Mouse (Mus musculus) forebrain, embryonic 13.5 days (tissue): Measurements from ENCODE around the gene Kcnk10. TPM values are rescaled to one million over a fixed set of nuclear protein-coding genes. Genes with fewer than 3 reads are reported as not detected.

Experiments
- ATAC-seq: fragments of 200-750 bp; cut with Nextera tagmentation; 2 replicates; pipeline ENCODE4 v1.8.0; 2017
- H3K27ac ChIP-seq: fragments of 300-500 bp; sonication (generic); 2 replicates; pipeline ENCODE4 v1.5.1; 2015; ENCODE audit warnings: inconsistent platforms, mild to moderate bottlenecking, moderate library complexity
- H3K27me3 ChIP-seq: fragments of 300-500 bp; sonication (generic); 2 replicates; pipeline ENCODE4 v1.6.1; 2015; ENCODE audit warnings: mild to moderate bottlenecking, inconsistent platforms
- H3K36me3 ChIP-seq: fragments of 300-500 bp; sonication (generic); 2 replicates; pipeline ENCODE4 v1.6.1; 2015; ENCODE audit warnings: mild to moderate bottlenecking, inconsistent platforms; ENCODE audit not compliant: poor library complexity, severe bottlenecking
- H3K4me1 ChIP-seq: fragments of 300-500 bp; sonication (generic); 2 replicates; pipeline ENCODE4 v1.6.1; 2015; ENCODE audit warnings: inconsistent platforms
- H3K4me2 ChIP-seq: fragments of 300-500 bp; sonication (generic); 2 replicates; pipeline ENCODE4 v1.6.1; 2015; ENCODE audit warnings: inconsistent platforms, mild to moderate bottlenecking, moderate library complexity
- H3K4me3 ChIP-seq: fragments of 300-500 bp; sonication (generic); 2 replicates; pipeline ENCODE4 v1.5.1; 2015; ENCODE audit warnings: mild to moderate bottlenecking, inconsistent platforms
- H3K9ac ChIP-seq: fragments of 300-500 bp; sonication (generic); 2 replicates; pipeline ENCODE4 v1.6.1; 2015; ENCODE audit warnings: mild to moderate bottlenecking, inconsistent platforms
- H3K9me3 ChIP-seq: fragments of 300-500 bp; sonication (generic); replicated peaks from 2 replicates; pipeline ENCODE4 v1.6.1; 2016; ENCODE audit warnings: inconsistent platforms
- WGBS: fragments of 180-500 bp; shearing (Covaris S2); methylation state at CpG from one replicate; pipeline ENCODE4 v1.1.7; 2015; 5-methylcytosine and 5-hydroxymethylcytosine counted together
- polyA plus RNA-seq: library from polyadenylated mRNA; unstranded; fragments of >200 nt; fragmentation: Nextera tagmentation; extraction: Ambion mirVana; gene quantifications from 2 replicates; pipeline ENCODE4 v1.2.1, GENCODE M21; 2015

Gene Kcnk10
- polyA plus RNA-seq, 1 experiment from 2014 or later: 50.9 TPM

DNA sequence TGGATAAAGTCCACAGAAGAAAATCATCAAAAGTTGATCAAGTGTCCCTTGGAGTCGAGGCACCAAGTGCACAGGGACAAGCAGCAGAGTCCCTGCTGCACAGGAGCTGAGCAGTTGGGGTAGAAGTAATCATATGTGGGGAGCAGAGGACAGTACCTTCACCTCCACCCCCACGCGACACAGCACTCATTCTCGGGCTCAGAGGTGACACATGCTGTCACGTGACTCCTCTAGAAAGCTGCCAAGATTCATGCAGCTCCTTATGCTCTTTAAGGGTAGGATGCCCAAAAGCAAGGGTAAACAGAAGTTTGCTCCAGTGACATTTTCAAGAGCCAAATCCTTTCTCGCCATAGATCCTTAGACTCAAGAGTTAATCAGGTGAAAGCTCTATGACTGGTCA lies 42.1 kb downstream of the Kcnk10 start:
- H3K36me3 ChIP-seq: peaks cover 60% of the 10 kb centered on the region
- ATAC-seq: 0 out of 2 replicates have a peak, but pooled peaks have one; percentile 33
- no peak overlapping the region for H3K4me3 ChIP-seq
- no peak overlapping the region for H3K27ac ChIP-seq
- H3K9me3 ChIP-seq: no peaks in the 10 kb centered on the region
- no peaks in the 10 kb centered on the region for H3K27me3 ChIP-seq
- peaks cover 7% of the 10 kb centered on the region for H3K4me1 ChIP-seq
- WGBS: 90% methylated on average over 6 of the region's 6 CpGs
- H3K4me2 ChIP-seq: no peak overlapping the region
- no peak overlapping the region for H3K9ac ChIP-seq

DNA sequence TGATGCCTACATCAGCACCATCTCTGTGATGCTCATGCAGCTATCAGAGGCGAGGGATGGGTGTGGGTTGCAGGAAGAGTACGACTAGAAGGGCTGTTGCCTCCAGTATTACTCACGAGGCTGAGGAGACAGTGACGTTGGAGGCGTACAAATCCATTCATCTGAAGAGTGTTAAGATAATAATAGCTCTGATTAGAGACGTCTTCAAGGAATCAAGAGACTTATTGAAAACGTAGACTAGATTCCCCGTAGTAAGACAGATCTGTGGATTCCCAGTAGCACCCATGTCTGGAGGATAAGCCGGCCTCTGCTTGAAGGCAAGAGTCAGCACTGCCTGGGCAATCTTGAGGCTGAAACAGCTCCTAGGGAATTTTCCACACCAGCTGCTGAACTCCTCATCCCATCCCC lies 42.6 kb downstream of the Kcnk10 start:
- no peaks in the 10 kb centered on the region for H3K27me3 ChIP-seq
- WGBS: 86% methylated on average over 9 of the region's 9 CpGs
- H3K27ac ChIP-seq: no peak overlapping the region
- no peak overlapping the region for H3K4me3 ChIP-seq
- H3K4me1 ChIP-seq: peaks cover 12% of the 10 kb centered on the region
- no peak overlapping the region for H3K4me2 ChIP-seq
- no peak overlapping the region for H3K9ac ChIP-seq
- H3K36me3 ChIP-seq: peaks cover 55% of the 10 kb centered on the region
- H3K9me3 ChIP-seq: no peaks in the 10 kb centered on the region
- ATAC-seq: no peak

GRCm38 (mm10) chr12:98528635-98529034 lies 49.5 kb downstream of the Kcnk10 start:
- 0 out of 2 replicates have a peak, but pooled peaks cover 5% of the 10 kb centered on the region for H3K9me3 ChIP-seq
- H3K36me3 ChIP-seq: peaks cover 49% of the 10 kb centered on the region
- H3K4me2 ChIP-seq: no peak overlapping the region
- H3K27me3 ChIP-seq: no peaks in the 10 kb centered on the region
- no peak overlapping the region for H3K27ac ChIP-seq
- 95% methylated on average over 8 of the region's 8 CpGs for WGBS
- ATAC-seq: no peak
- peaks cover 28% of the 10 kb centered on the region for H3K4me1 ChIP-seq
- no peak overlapping the region for H3K4me3 ChIP-seq
- H3K9ac ChIP-seq: no peak overlapping the region

DNA sequence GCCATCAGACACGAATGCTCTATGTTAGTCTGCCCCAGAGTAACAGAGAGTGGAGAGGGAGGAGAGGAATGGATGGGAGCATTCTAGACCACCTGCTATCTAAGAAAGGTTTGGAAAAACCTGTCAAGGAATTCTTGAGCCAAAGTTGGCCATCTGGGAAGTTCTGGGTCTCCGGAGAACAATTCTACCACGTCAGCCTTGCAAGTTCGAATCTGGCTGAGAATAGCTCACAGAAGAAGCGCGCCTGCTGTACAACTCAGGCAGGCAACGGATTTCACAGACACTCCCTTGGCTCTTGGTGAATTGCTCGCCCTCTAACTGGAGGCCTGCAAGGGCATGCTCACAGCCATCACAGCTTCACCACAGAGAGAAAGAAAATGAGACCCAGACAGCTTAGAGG lies 52.7 kb downstream of the Kcnk10 start:
- Histone ChIP-seq H3K4me2 (no peak overlapping the region), H3K4me1 (peaks cover 28% of the 10 kb centered on the region), H3K9me3 (0 out of 2 replicates have a peak, but pooled peaks cover 5% of the 10 kb centered on the region), H3K4me3 (no peak overlapping the region), H3K27ac (peak overlapping the region; percentile 75), H3K36me3 (peaks cover 51% of the 10 kb centered on the region), H3K9ac (no peak overlapping the region), H3K27me3 (no peaks in the 10 kb centered on the region)
- 88% methylated on average over 8 of the region's 8 CpGs for WGBS
- no peak for ATAC-seq

DNA sequence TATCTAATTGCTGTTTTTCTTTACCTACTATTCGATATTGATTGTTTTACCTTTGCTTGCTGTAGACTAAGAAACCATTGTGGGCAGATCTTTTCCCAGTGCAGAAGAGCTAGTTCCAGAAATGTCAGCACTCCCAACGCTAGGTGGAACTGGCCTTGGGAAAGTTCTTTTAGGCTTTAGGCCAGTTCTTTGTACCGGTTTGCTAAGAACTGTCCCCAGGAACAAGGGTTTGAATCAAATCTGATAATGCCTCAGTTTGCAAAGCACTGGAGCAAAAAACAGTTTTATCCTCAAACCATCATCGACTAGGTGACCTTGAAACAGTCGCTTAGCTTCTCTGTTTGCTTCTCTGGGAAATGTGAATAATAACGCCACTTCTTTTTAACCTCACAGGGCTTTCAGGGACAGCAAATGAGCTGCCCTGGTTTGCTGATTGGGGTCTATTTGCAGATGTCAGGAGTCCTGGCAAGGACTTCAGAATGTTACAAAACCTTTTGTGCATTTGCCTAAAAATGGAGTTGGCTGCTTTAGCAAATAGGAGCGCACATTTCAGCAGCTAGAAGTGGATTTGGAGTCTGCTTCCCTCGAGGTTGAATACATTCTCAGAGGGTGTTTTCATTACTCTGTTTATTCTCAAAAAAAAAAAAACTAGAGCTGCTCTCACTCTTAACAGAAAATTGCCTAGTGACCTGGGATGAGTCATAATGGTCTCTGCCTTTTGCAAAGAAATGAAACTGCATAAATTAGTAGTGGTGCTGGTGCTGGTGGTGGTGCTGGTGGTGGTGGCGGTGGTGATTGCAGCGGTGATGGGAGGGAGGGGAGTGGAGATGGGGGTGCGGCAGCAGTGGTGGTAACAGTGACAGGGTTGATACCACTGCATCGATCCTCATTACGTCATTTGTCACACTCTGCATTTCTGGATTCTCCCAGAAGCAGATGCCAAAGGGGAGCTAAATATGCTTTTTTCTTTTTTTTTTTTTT lies 53.5 kb downstream of the Kcnk10 start:
- Histone ChIP-seq H3K36me3 (peaks cover 48% of the 10 kb centered on the region), H3K4me2 (no peak overlapping the region), H3K4me3 (no peak overlapping the region), H3K9ac (no peak overlapping the region), H3K27ac (peak overlapping the region; percentile 75), H3K4me1 (peaks cover 26% of the 10 kb centered on the region), H3K9me3 (0 out of 2 replicates have a peak, but pooled peaks cover 5% of the 10 kb centered on the region), H3K27me3 (no peaks in the 10 kb centered on the region)
- peak; percentile 61 for ATAC-seq
- WGBS: 40% methylated on average over 13 of the region's 13 CpGs

- ATAC-seq: no peak
- H3K4me1 ChIP-seq: peaks cover 26% of the 10 kb centered on the region
- H3K36me3 ChIP-seq: peaks cover 39% of the 10 kb centered on the region
- 0 out of 2 replicates have a peak overlapping the region, but pooled peaks have one; percentile 14 for H3K27ac ChIP-seq
- H3K4me2 ChIP-seq: no peak overlapping the region
- 0 out of 2 replicates have a peak, but pooled peaks cover 1% of the 10 kb centered on the region for H3K9me3 ChIP-seq
- no peak overlapping the region for H3K4me3 ChIP-seq
- H3K9ac ChIP-seq: no peak overlapping the region
- H3K27me3 ChIP-seq: no peaks in the 10 kb centered on the region
- 87% methylated on average over 4 of the region's 4 CpGs for WGBS
Observed at GRCm38 (mm10) chr12:98521311-98521710, 56.8 kb downstream of the Kcnk10 start.

DNA sequence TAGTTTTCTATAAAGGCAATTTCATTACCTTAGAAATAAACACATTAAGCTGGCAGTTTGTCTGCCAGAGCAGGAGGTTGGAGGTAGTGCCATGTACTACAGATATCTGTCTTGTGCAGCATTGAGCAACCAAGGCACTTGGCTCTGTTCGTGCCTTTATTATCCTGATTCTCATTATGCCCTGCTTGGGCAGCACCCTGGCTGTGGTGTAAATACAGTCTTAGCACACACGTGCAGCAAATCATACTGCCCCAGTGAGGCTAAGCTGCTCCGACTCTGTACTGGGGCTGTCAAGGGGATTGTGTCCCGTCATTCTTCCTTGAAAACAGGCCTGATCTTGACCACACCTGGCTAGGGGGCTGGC lies 57.6 kb downstream of the Kcnk10 start:
- no peak overlapping the region for H3K4me3 ChIP-seq
- 69% methylated on average over 4 of the region's 4 CpGs for WGBS
- H3K4me2 ChIP-seq: no peak overlapping the region
- no peaks in the 10 kb centered on the region for H3K27me3 ChIP-seq
- H3K27ac ChIP-seq: peak overlapping the region; percentile 25; the same call in 1 of the 2 replicates
- peak; percentile 50 for ATAC-seq
- no peaks in the 10 kb centered on the region for H3K9me3 ChIP-seq
- H3K9ac ChIP-seq: no peak overlapping the region
- H3K4me1 ChIP-seq: peaks cover 26% of the 10 kb centered on the region
- H3K36me3 ChIP-seq: peaks cover 31% of the 10 kb centered on the region

DNA sequence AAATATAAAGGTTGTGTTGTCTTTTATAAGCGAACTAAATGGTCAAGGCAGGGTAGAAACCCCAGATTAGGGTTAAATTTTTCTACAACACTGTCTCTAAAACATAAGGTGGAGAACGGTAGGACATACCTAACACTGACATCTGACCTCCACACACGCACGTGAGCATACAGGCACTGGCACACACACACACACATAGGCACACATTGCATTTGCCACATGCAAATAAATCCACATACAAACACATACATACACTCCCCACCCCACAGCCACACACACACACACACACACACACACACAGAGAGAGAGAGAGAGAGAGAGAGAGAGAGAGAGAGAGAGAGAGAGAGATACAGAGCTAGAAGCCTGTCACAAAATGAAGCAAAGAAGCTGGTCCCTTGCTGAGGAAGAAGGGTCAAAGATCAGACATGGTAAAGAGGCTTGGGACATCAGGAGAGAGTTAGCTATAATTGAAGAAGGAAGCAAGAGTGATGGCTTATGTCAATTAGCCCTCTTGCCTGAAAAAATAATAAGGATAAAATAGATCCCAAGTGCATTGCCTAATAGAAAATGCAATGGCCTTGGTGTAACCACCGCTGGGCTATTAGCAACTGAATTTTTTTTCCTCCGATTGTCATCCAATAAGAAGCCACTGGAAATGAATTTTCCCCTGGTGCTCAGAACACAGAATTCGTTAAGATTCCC lies 58.1 kb downstream of the Kcnk10 start:
- Histone ChIP-seq H3K36me3 (peaks cover 27% of the 10 kb centered on the region), H3K9me3 (no peaks in the 10 kb centered on the region), H3K4me1 (peaks cover 26% of the 10 kb centered on the region), H3K9ac (no peak overlapping the region), H3K4me2 (no peak overlapping the region), H3K27ac (peak overlapping the region; percentile 25; the same call in 1 of the 2 replicates), H3K4me3 (no peak overlapping the region), H3K27me3 (no peaks in the 10 kb centered on the region)
- WGBS: 77% methylated on average over 7 of the region's 7 CpGs
- ATAC-seq: no peak

DNA sequence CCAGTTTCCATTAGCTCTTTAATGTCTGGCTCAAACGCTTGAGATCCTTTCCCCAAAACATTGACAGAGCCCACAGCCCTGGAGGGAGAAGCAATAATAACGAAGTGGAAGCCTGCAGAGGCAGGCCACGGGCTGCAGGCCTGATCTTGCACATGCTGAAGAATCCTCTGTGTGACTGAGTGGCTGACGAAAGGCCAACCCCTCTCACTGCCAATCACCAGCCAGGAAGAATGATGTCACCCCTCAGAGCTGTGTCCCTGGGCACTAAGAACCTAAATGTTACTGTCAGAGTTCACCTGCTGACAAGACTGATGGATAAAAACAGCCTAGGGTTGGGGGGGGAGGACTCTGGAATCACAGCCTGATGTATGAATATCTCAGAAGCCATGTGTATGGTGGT lies 72.5 kb downstream of the Kcnk10 start:
- H3K36me3 ChIP-seq: peaks cover 51% of the 10 kb centered on the region
- no peak overlapping the region for H3K9ac ChIP-seq
- WGBS: 53% methylated on average over 4 of the region's 4 CpGs
- ATAC-seq: peak; percentile 64
- peak overlapping the region; percentile 12; the same call in 1 of the 2 replicates for H3K27ac ChIP-seq
- H3K9me3 ChIP-seq: no peaks in the 10 kb centered on the region
- H3K4me2 ChIP-seq: no peak overlapping the region
- no peak overlapping the region for H3K4me3 ChIP-seq
- peaks cover 7% of the 10 kb centered on the region; the same call in 1 of the 2 replicates for H3K4me1 ChIP-seq
- no peaks in the 10 kb centered on the region for H3K27me3 ChIP-seq

DNA sequence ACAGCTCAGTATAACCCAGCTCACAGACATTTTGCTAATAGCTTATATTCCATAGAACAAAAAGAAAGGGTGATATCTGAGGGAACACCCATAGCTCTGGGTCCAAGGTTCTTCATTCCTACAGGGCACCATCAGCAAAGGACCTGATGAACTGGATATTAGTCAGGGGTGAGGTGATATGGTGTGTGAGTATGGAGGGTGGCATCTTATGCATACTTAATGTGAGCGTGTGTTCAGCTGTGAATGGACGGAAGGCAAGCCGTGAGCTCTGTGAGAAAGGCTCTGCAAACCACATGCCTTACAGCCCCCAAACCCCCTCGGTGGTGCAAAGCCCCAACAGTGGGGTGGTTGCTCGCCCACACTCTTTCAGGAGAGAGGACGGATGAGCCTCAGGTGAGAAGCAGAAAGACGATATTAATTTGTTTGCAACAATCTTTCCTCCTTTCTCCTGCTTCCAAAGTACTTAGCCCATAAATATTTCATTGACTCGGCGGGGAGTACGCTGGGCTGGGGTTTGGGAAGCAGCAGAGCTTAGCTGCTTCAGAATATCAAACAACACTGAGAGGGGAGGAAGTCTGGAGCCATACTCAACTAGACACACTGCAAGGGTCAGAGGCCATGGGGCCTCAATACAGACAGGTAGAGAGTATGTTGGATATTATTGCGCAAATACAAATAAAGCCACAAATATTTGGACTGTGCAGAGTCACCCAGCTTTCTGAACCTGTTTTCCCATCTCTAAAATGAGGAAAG lies 76.4 kb downstream of the Kcnk10 start:
- Histone ChIP-seq H3K4me2 (no peak overlapping the region), H3K9me3 (no peaks in the 10 kb centered on the region), H3K27ac (no peak overlapping the region), H3K27me3 (no peaks in the 10 kb centered on the region), H3K36me3 (peaks cover 26% of the 10 kb centered on the region), H3K4me1 (peaks cover 7% of the 10 kb centered on the region; the same call in 1 of the 2 replicates), H3K9ac (no peak overlapping the region), H3K4me3 (no peak overlapping the region)
- no peak for ATAC-seq
- WGBS: 82% methylated on average over 11 of the region's 11 CpGs

GRCm38 (mm10) chr12:98501045-98501444 lies 77.1 kb downstream of the Kcnk10 start:
- H3K4me3 ChIP-seq: no peak overlapping the region
- ATAC-seq: no peak

More at GRCm38 (mm10) chr12:98501045-98501444, 77.1 kb downstream of the Kcnk10 start:
- no peak overlapping the region for H3K9ac ChIP-seq
- 91% methylated on average over 4 of the region's 4 CpGs for WGBS
- no peaks in the 10 kb centered on the region for H3K27me3 ChIP-seq
- H3K27ac ChIP-seq: no peak overlapping the region
- H3K9me3 ChIP-seq: no peaks in the 10 kb centered on the region
- H3K4me1 ChIP-seq: peaks cover 7% of the 10 kb centered on the region; the same call in 1 of the 2 replicates
- peaks cover 23% of the 10 kb centered on the region for H3K36me3 ChIP-seq
- H3K4me2 ChIP-seq: no peak overlapping the region
